Mouse (Mus musculus) stomach, embryonic 15.5 days (tissue): ENCODE data around the gene Cish. TPM values are rescaled to one million over a fixed set of nuclear protein-coding genes. Genes with fewer than 3 reads are reported as not detected.

Experiments used
- ATAC-seq: fragments of 200-750 bp; cut with Nextera tagmentation; 2 replicates; pipeline ENCODE4 v1.8.0; 2017; ENCODE audit warnings: low read depth, moderate number of reproducible peaks, moderate TSS enrichment; ENCODE audit not compliant: insufficient read depth, low FRiP score
- H3K27ac ChIP-seq: fragments of 300-500 bp; sonication (generic); 2 replicates; pipeline ENCODE4 v1.5.1; 2015; ENCODE audit warnings: mild to moderate bottlenecking, inconsistent platforms
- H3K27me3 ChIP-seq: fragments of 300-500 bp; sonication (generic); replicated peaks from 2 replicates; pipeline ENCODE4 v1.6.1; 2015; ENCODE audit warnings: inconsistent platforms
- H3K36me3 ChIP-seq: fragments of 300-500 bp; sonication (generic); 2 replicates; pipeline ENCODE4 v1.6.1; 2015; ENCODE audit warnings: inconsistent platforms
- H3K4me1 ChIP-seq: fragments of 300-500 bp; sonication (generic); 2 replicates; pipeline ENCODE4 v1.6.1; 2015; ENCODE audit warnings: inconsistent platforms
- H3K4me2 ChIP-seq: fragments of 300-500 bp; sonication (generic); 2 replicates; pipeline ENCODE4 v1.6.1; 2015; ENCODE audit warnings: mild to moderate bottlenecking, inconsistent platforms
- H3K4me3 ChIP-seq: fragments of 300-500 bp; sonication (generic); replicated peaks from 2 replicates; pipeline ENCODE4 v1.5.1; 2015; ENCODE audit warnings: inconsistent platforms
- H3K9ac ChIP-seq: fragments of 300-500 bp; sonication (generic); 2 replicates; pipeline ENCODE4 v1.6.1; 2015; ENCODE audit warnings: inconsistent platforms
- H3K9me3 ChIP-seq: fragments of 300-500 bp; sonication (generic); 2 replicates; pipeline ENCODE4 v1.6.1; 2016; ENCODE audit warnings: inconsistent platforms
- WGBS: fragments of 180-500 bp; shearing (Covaris S2); methylation state at CpG from one replicate; pipeline ENCODE4 v1.1.7; 2015; 5-methylcytosine and 5-hydroxymethylcytosine counted together
- polyA plus RNA-seq: library from polyadenylated mRNA; unstranded; fragments of >200 nt; fragmentation: Nextera tagmentation; extraction: Ambion mirVana; gene quantifications from 2 replicates; pipeline ENCODE4 v1.2.1, GENCODE M21; 2015

Cish gene
- polyA plus RNA-seq, 1 experiment from 2014 or later: 13.5 TPM

- ATAC-seq: peak; percentile 79
- H3K4me3 ChIP-seq: no peak overlapping the region
- H3K27me3 ChIP-seq: no peaks in the 10 kb centered on the region
- peak overlapping the region; percentile 19; the same call in 1 of the 2 replicates for H3K4me2 ChIP-seq
- peak overlapping the region; percentile 90 for H3K27ac ChIP-seq
- WGBS: 40% methylated on average over 12 of the region's 12 CpGs
- H3K9me3 ChIP-seq: no peaks in the 10 kb centered on the region
- no peak overlapping the region for H3K9ac ChIP-seq
- H3K36me3 ChIP-seq: no peaks in the 10 kb centered on the region
- H3K4me1 ChIP-seq: peaks cover 39% of the 10 kb centered on the region
Observed at GRCm38 (mm10) chr9:107307886-107308285, 12.1 kb downstream of the Cish start.

- H3K27me3 ChIP-seq: no peaks in the 10 kb centered on the region
- H3K4me1 ChIP-seq: peaks cover 43% of the 10 kb centered on the region
- H3K4me2 ChIP-seq: no peak overlapping the region
- WGBS: 79% methylated on average over 9 of the region's 9 CpGs
- H3K9ac ChIP-seq: no peak overlapping the region
- no peak for ATAC-seq
- H3K36me3 ChIP-seq: no peaks in the 10 kb centered on the region
- no peaks in the 10 kb centered on the region for H3K9me3 ChIP-seq
- peak overlapping the region; percentile 90 for H3K27ac ChIP-seq
- no peak overlapping the region for H3K4me3 ChIP-seq
Observed at GRCm38 (mm10) chr9:107308346-107309000, 12.6 kb downstream of the Cish start.

- H3K27me3 ChIP-seq: no peaks in the 10 kb centered on the region
- H3K9ac ChIP-seq: no peak overlapping the region
- H3K4me1 ChIP-seq: peaks cover 43% of the 10 kb centered on the region
- no peaks in the 10 kb centered on the region for H3K36me3 ChIP-seq
- no peak overlapping the region for H3K27ac ChIP-seq
- no peak overlapping the region for H3K4me2 ChIP-seq
- no peaks in the 10 kb centered on the region for H3K9me3 ChIP-seq
- ATAC-seq: no peak
- WGBS: 69% methylated on average over 9 of the region's 9 CpGs
- H3K4me3 ChIP-seq: no peak overlapping the region
Observed at GRCm38 (mm10) chr9:107309171-107309570, 13.3 kb downstream of the Cish start.

- no peak for ATAC-seq
- Histone ChIP-seq H3K4me2 (no peak overlapping the region), H3K27ac (no peak overlapping the region), H3K36me3 (no peaks in the 10 kb centered on the region), H3K27me3 (no peaks in the 10 kb centered on the region), H3K4me1 (peaks cover 43% of the 10 kb centered on the region), H3K9ac (no peak overlapping the region), H3K4me3 (no peak overlapping the region), H3K9me3 (no peaks in the 10 kb centered on the region)
- 52% methylated on average over 5 of the region's 5 CpGs for WGBS
Observed at GRCm38 (mm10) chr9:107309600-107309999, 13.8 kb downstream of the Cish start.

GRCm38 (mm10) chr9:107312811-107313584, 17.2 kb downstream of the Cish start:
- peak; percentile 33; the same call in 1 of the 2 replicates for ATAC-seq
- no peak overlapping the region for H3K9ac ChIP-seq
- peaks cover 19% of the 10 kb centered on the region for H3K4me1 ChIP-seq
- no peak overlapping the region for H3K4me3 ChIP-seq
- H3K27ac ChIP-seq: peak overlapping the region; percentile 46; the same call in 1 of the 2 replicates
- no peaks in the 10 kb centered on the region for H3K9me3 ChIP-seq
- H3K36me3 ChIP-seq: no peaks in the 10 kb centered on the region
- no peaks in the 10 kb centered on the region for H3K27me3 ChIP-seq
- H3K4me2 ChIP-seq: no peak overlapping the region
- WGBS: 48% methylated on average over 10 of the region's 10 CpGs

GRCm38 (mm10) chr9:107313926-107314325, 18.1 kb downstream of the Cish start:
- WGBS: 66% methylated on average over 3 of the region's 3 CpGs
- Histone ChIP-seq H3K4me1 (0 out of 2 replicates have a peak, but pooled peaks cover 12% of the 10 kb centered on the region), H3K27ac (no peak overlapping the region), H3K9ac (no peak overlapping the region), H3K36me3 (no peaks in the 10 kb centered on the region), H3K4me2 (no peak overlapping the region), H3K9me3 (no peaks in the 10 kb centered on the region), H3K27me3 (no peaks in the 10 kb centered on the region), H3K4me3 (no peak overlapping the region)
- no peak for ATAC-seq

- H3K27ac ChIP-seq: no peak overlapping the region
- ATAC-seq: no peak
- H3K4me3 ChIP-seq: no peak overlapping the region
- 70% methylated on average over 2 of the region's 2 CpGs for WGBS
- no peak overlapping the region for H3K9ac ChIP-seq
- no peaks in the 10 kb centered on the region for H3K27me3 ChIP-seq
- no peak overlapping the region for H3K4me2 ChIP-seq
- H3K36me3 ChIP-seq: no peaks in the 10 kb centered on the region
- no peaks in the 10 kb centered on the region for H3K9me3 ChIP-seq
- 0 out of 2 replicates have a peak, but pooled peaks cover 8% of the 10 kb centered on the region for H3K4me1 ChIP-seq
Observed at GRCm38 (mm10) chr9:107315791-107316190, 20.0 kb downstream of the Cish start.

- H3K9ac ChIP-seq: no peak overlapping the region
- WGBS: 64% methylated on average over 8 of the region's 8 CpGs
- no peak for ATAC-seq
- H3K27me3 ChIP-seq: no peaks in the 10 kb centered on the region
- H3K9me3 ChIP-seq: no peaks in the 10 kb centered on the region
- H3K36me3 ChIP-seq: no peaks in the 10 kb centered on the region
- H3K4me3 ChIP-seq: no peak overlapping the region
- no peak overlapping the region for H3K27ac ChIP-seq
- 0 out of 2 replicates have a peak, but pooled peaks cover 5% of the 10 kb centered on the region for H3K4me1 ChIP-seq
- H3K4me2 ChIP-seq: no peak overlapping the region
Observed at GRCm38 (mm10) chr9:107322461-107323050, 26.7 kb downstream of the Cish start.

- 0 out of 2 replicates have a peak, but pooled peaks have one; percentile 37 for ATAC-seq
Observed at GRCm38 (mm10) chr9:107323558-107323957, 27.7 kb downstream of the Cish start.

GRCm38 (mm10) chr9:107324799-107325561, 29.2 kb downstream of the Cish start:
- no peak for ATAC-seq
- no peak overlapping the region for H3K9ac ChIP-seq
- no peaks in the 10 kb centered on the region for H3K9me3 ChIP-seq
- H3K4me1 ChIP-seq: 0 out of 2 replicates have a peak, but pooled peaks cover 5% of the 10 kb centered on the region
- no peak overlapping the region for H3K4me3 ChIP-seq
- H3K4me2 ChIP-seq: no peak overlapping the region
- no peaks in the 10 kb centered on the region for H3K36me3 ChIP-seq
- WGBS: 68% methylated on average over 4 of the region's 4 CpGs
- no peaks in the 10 kb centered on the region for H3K27me3 ChIP-seq
- H3K27ac ChIP-seq: no peak overlapping the region

More at GRCm38 (mm10) chr9:107323558-107323957, 27.7 kb downstream of the Cish start:
- Histone ChIP-seq H3K36me3 (no peaks in the 10 kb centered on the region), H3K4me1 (0 out of 2 replicates have a peak, but pooled peaks cover 5% of the 10 kb centered on the region), H3K4me2 (no peak overlapping the region), H3K4me3 (no peak overlapping the region), H3K27me3 (no peaks in the 10 kb centered on the region), H3K9me3 (no peaks in the 10 kb centered on the region), H3K9ac (no peak overlapping the region), H3K27ac (no peak overlapping the region)
- 66% methylated on average over 6 of the region's 6 CpGs for WGBS

GRCm38 (mm10) chr9:107325904-107326303, 30.1 kb downstream of the Cish start:
- no peak overlapping the region for H3K4me3 ChIP-seq
- no peak overlapping the region for H3K4me2 ChIP-seq
- no peaks in the 10 kb centered on the region for H3K27me3 ChIP-seq
- ATAC-seq: no peak
- no peak overlapping the region for H3K9ac ChIP-seq
- H3K36me3 ChIP-seq: no peaks in the 10 kb centered on the region
- no peaks in the 10 kb centered on the region for H3K9me3 ChIP-seq
- 0 out of 2 replicates have a peak, but pooled peaks cover 5% of the 10 kb centered on the region for H3K4me1 ChIP-seq
- H3K27ac ChIP-seq: no peak overlapping the region
- WGBS: 74% methylated on average over 7 of the region's 7 CpGs
